Mouse (Mus musculus) brain, adult 10 weeks (tissue): ENCODE data around the gene Khdrbs1. TPM values are rescaled to one million over a fixed set of nuclear protein-coding genes. Genes with fewer than 3 reads are reported as not detected.

Experiments
- polyA plus RNA-seq: library from polyadenylated mRNA; stranded (reverse); fragments of 350-450 nt; fragmentation: Illumina TruSeq; extraction: RNeasy Lipid Tissue Mini Kit (QIAGEN cat#74804); gene quantifications from one replicate; pipeline ENCODE4 v1.2.3, GENCODE M21; 2015; ENCODE audit warnings: low read depth, low replicate concordance

Gene Khdrbs1
- polyA plus RNA-seq, result 91.9 TPM

DNA sequence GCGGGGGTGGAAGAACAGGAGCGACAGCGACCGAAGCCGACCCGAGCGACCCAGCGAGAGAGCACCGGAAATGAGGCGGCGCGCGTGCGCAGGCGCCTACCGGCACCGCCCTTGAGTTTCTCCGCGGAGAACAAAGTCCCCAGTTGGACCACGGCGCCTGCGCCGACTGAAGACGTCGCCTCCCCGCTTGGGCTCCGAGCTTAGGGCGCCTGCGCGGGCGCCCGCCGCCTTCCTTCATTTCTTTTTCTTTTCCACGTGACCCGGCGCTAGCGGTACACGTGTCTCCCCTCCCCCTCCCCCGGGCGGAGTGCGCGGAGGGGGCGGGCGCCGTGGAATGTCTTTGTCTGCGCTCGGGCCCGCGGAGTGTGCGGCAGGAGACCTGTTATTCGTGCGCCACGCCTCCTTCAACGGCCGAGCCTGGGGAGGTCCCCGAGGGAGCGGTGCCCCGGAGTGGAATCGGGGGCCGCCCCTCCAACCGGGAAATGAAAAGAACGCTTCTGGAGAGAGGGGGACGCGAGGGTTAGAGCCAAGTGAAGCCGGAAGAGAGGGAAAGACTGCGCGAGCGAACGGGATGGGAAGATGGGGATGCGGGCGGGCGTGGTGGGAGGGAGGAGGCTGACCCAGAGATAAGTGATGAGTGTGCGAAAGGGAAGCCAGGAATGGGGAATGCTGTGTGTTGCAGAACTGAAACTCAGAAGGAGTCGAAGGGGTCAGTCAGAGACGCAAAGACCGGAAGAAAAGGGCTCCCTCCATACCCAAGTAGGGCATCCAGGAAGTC lies at the start of gene Khdrbs1:
Khdrbs1 (minus strand) TSS at position 72 of the 778 bp plus-strand sequence.

DNA sequence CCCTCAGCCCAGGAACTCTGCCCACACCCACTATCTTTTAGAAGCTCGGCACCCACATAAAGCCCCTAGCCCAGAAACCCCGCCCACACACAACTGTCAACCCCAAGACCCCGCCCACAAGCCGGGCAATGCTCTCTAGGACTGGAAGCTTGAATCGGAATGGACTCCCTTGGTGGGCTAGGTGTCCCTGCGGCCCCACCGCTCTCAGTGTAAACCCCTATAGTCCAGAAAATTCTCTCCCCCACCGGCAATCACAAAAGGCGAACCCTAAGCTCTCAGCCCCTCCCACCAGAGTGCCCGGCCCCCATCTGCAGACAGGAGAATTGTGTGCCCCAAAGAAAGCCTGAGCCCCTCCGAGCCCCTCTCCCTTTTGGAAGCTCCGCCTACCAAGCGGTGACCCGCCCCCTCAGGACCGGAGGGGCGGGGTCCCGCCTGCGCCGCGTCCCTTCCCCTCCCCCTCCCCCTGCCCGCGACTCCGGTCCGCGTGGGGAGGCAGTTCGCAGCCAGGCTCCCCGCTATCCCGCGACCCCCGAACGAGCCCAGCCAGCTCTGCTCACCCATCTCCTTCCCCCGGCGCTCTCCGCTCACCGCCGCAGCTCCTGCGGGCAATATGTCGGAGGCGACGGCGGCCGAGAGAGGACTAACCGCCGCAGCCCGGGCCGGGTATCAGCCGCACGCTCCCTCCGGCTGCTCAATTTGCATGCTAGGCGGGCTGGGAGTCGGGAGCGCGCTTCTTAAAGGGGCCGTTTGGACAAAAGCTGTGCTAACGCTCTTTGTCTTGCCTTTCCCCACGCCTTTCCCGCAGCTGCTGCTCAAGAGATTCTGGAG lies 45.7 kb downstream of the Khdrbs1 start, which contains the start of gene Tmem39b:
Tmem39b (minus strand) TSS at position 681 of the 828 bp plus-strand sequence.

DNA sequence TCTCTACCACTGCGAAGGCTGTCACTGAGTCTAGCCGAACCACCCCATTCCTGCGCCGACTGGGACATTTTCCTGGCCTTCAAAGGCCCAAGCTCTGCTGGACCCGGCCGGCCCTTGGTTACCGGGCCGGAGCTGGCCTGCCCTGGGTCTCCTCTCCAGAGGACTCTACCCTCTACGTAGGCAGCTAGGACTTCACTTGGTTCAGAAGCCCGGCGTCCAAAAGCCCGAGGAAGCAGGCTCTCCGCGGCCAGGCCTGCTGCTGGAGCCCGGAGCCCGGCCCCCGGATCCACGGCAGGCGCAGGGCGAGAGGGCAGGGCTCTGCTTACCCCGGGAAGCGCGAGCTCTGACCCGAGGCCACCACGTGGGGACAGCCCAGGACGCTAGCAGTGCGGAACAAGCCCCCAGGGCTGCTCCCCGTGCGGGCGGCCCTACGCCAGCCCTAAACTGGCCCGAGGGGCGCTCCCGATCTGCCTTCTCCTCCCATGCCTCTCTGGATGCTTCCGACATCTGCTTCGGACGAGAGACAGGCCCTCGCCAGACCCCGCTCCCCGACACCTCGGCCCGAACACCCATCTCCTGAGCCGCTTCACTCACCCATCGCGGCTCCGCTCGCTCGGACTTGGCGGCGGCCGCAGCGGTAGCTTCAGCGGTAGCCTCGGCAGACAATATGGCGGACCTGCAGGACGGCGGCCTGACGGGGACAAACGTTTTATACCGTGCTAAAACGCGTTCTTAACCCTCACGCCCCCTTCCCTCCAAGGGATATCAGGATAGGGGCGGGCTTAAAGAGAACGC lies 69.8 kb downstream of the Khdrbs1 start, which contains the start of gene Kpna6:
Kpna6 (minus strand) TSS at position 685 of the 795 bp plus-strand sequence.

Other genes starting within 250 kb of the Khdrbs1 start
- 72.9 TPM for gene Marcksl1, start 228.7 kb downstream of the Khdrbs1 start, polyA plus RNA-seq
- gene Hdac1, start 199.6 kb downstream of the Khdrbs1 start, polyA plus RNA-seq, result 38.9 TPM
- 2.3 TPM for gene Lck, start 168.7 kb downstream of the Khdrbs1 start, polyA plus RNA-seq
- 1.2 TPM for gene Fam167b, start 163.8 kb downstream of the Khdrbs1 start, polyA plus RNA-seq
- 229 TPM for gene Eif3i, start 141.7 kb downstream of the Khdrbs1 start, polyA plus RNA-seq
- 151 TPM for gene Tmem234, start 141.6 kb downstream of the Khdrbs1 start, polyA plus RNA-seq
- 5.6 TPM for gene Dcdc2b, start 128.0 kb downstream of the Khdrbs1 start, polyA plus RNA-seq
- gene Iqcc, start 123.2 kb downstream of the Khdrbs1 start, polyA plus RNA-seq, result 33.5 TPM
- gene Ccdc28b, start 118.4 kb downstream of the Khdrbs1 start, polyA plus RNA-seq, result 55.4 TPM
- gene Txlna, start 101.2 kb downstream of the Khdrbs1 start, polyA plus RNA-seq, result 33.5 TPM
- gene Kpna6, start 69.5 kb downstream of the Khdrbs1 start, polyA plus RNA-seq, result 45.4 TPM
- gene Tmem39b, start 45.5 kb downstream of the Khdrbs1 start, polyA plus RNA-seq, result 7.9 TPM
- 159 TPM for gene Ptp4a2, start 68.9 kb upstream of the Khdrbs1 start, polyA plus RNA-seq
- gene Spocd1, start 186.9 kb upstream of the Khdrbs1 start, polyA plus RNA-seq, result not detected
- 176 TPM for gene Adgrb2, start 242.6 kb upstream of the Khdrbs1 start, polyA plus RNA-seq